Mouse (Mus musculus): ENCODE results near the gene Sec24a. TPM values are rescaled to one million over a fixed set of nuclear protein-coding genes. Genes with fewer than 3 reads are reported as not detected.
A peak's percentile ranks its signal among the peaks of the same experiment; 100 is the strongest.

The Sec24a gene
- polyA plus RNA-seq, 1 experiment from 2014 or later = 21.2 TPM

- 49% methylated on average over 11 of the region's 11 CpGs for WGBS
- Histone ChIP-seq H3K36me3 (ENCODE audit: control insufficient read depth, insufficient read depth, low read length) (no peaks in the 10 kb centered on the region; the same call in 1 of the 2 replicates), H3K4me2 (ENCODE audit: low read depth, low read length) (peak overlapping the region; percentile 92), H3K4me3 (ENCODE audit: low read length) (peak overlapping the region; percentile 78), H3K9ac (ENCODE audit: low read depth, low read length) (peak overlapping the region; percentile 85), H3K4me1 (ENCODE audit: control insufficient read depth, insufficient read depth, low read length) (peaks cover 28% of the 10 kb centered on the region), H3K27ac (ENCODE audit: low read length) (peak overlapping the region; percentile 51; the same call in 1 of the 2 replicates), H3K9me3 (ENCODE audit: control insufficient read depth, low read length) (no peaks in the 10 kb centered on the region), H3K27me3 (replicated peaks; ENCODE audit: control insufficient read depth, insufficient read depth, low read length) (no peaks in the 10 kb centered on the region)
- no peak for ATAC-seq
These were observed 114.1 kb downstream of the Sec24a start for GRCm38 (mm10) chr11:51649111-51649888.

- 27% methylated on average over 3 of the region's 3 CpGs for WGBS
- Histone ChIP-seq H3K4me2 (ENCODE audit: low read depth, low read length) (0 out of 2 replicates have a peak overlapping the region, but pooled peaks have one; percentile 92), H3K27me3 (replicated peaks; ENCODE audit: control insufficient read depth, insufficient read depth, low read length) (no peaks in the 10 kb centered on the region), H3K27ac (ENCODE audit: low read length) (peak overlapping the region; percentile 51), H3K4me1 (ENCODE audit: control insufficient read depth, insufficient read depth, low read length) (peaks cover 31% of the 10 kb centered on the region), H3K4me3 (ENCODE audit: low read length) (peak overlapping the region; percentile 22; the same call in 1 of the 2 replicates), H3K9ac (ENCODE audit: low read depth, low read length) (peak overlapping the region; percentile 43; the same call in 1 of the 2 replicates), H3K36me3 (ENCODE audit: control insufficient read depth, insufficient read depth, low read length) (peaks cover 5% of the 10 kb centered on the region; the same call in 1 of the 2 replicates), H3K9me3 (ENCODE audit: control insufficient read depth, low read length) (no peaks in the 10 kb centered on the region)
- no peak for ATAC-seq
These were observed 114.9 kb downstream of the Sec24a start for GRCm38 (mm10) chr11:51648566-51648965.

- WGBS = 57% methylated on average over 15 of the region's 15 CpGs
These were observed 116.4 kb downstream of the Sec24a start for GRCm38 (mm10) chr11:51646751-51647667.

GRCm38 (mm10) chr11:51646245-51646644, 117.2 kb downstream of the Sec24a start:
- no peak overlapping the region for H3K4me3 ChIP-seq (ENCODE audit: low read length)
- no peaks in the 10 kb centered on the region for H3K9me3 ChIP-seq (ENCODE audit: control insufficient read depth, low read length)
- no peak overlapping the region for H3K4me2 ChIP-seq (ENCODE audit: low read depth, low read length)
- 76% methylated on average over 7 of the region's 7 CpGs for WGBS
- ATAC-seq = no peak
- no peaks in the 10 kb centered on the region for H3K27me3 ChIP-seq (replicated peaks; ENCODE audit: control insufficient read depth, insufficient read depth, low read length)
- peaks cover 34% of the 10 kb centered on the region for H3K4me1 ChIP-seq (ENCODE audit: control insufficient read depth, insufficient read depth, low read length)
- peaks cover 6% of the 10 kb centered on the region; the same call in 1 of the 2 replicates for H3K36me3 ChIP-seq (ENCODE audit: control insufficient read depth, insufficient read depth, low read length)
- 0 out of 2 replicates have a peak overlapping the region, but pooled peaks have one; percentile 10 for H3K9ac ChIP-seq (ENCODE audit: low read depth, low read length)
- no peak overlapping the region for H3K27ac ChIP-seq (ENCODE audit: low read length)

More at GRCm38 (mm10) chr11:51646751-51647667, 116.4 kb downstream of the Sec24a start:
- H3K9me3 ChIP-seq (ENCODE audit: control insufficient read depth, low read length) = no peaks in the 10 kb centered on the region
- no peaks in the 10 kb centered on the region for H3K27me3 ChIP-seq (replicated peaks; ENCODE audit: control insufficient read depth, insufficient read depth, low read length)
- no peak for ATAC-seq
- no peak overlapping the region for H3K4me2 ChIP-seq (ENCODE audit: low read depth, low read length)
- H3K9ac ChIP-seq (ENCODE audit: low read depth, low read length) = no peak overlapping the region
- H3K4me3 ChIP-seq (ENCODE audit: low read length) = peak overlapping the region; percentile 1; the same call in 1 of the 2 replicates
- H3K4me1 ChIP-seq (ENCODE audit: control insufficient read depth, insufficient read depth, low read length) = peaks cover 34% of the 10 kb centered on the region
- peak overlapping the region; percentile 61 for H3K27ac ChIP-seq (ENCODE audit: low read length)
- H3K36me3 ChIP-seq (ENCODE audit: control insufficient read depth, insufficient read depth, low read length) = peaks cover 6% of the 10 kb centered on the region; the same call in 1 of the 2 replicates

GRCm38 (mm10) chr11:51645293-51645692, 118.1 kb downstream of the Sec24a start:
- 0 out of 2 replicates have a peak overlapping the region, but pooled peaks have one; percentile 19 for H3K9ac ChIP-seq (ENCODE audit: low read depth, low read length)
- H3K27me3 ChIP-seq (replicated peaks; ENCODE audit: control insufficient read depth, insufficient read depth, low read length) = no peaks in the 10 kb centered on the region
- no peak for ATAC-seq
- no peaks in the 10 kb centered on the region for H3K9me3 ChIP-seq (ENCODE audit: control insufficient read depth, low read length)
- peaks cover 40% of the 10 kb centered on the region for H3K4me1 ChIP-seq (ENCODE audit: control insufficient read depth, insufficient read depth, low read length)
- H3K4me2 ChIP-seq (ENCODE audit: low read depth, low read length) = no peak overlapping the region
- peaks cover 6% of the 10 kb centered on the region; the same call in 1 of the 2 replicates for H3K36me3 ChIP-seq (ENCODE audit: control insufficient read depth, insufficient read depth, low read length)
- no peak overlapping the region for H3K27ac ChIP-seq (ENCODE audit: low read length)
- H3K4me3 ChIP-seq (ENCODE audit: low read length) = no peak overlapping the region
- WGBS = 76% methylated on average over 13 of the region's 13 CpGs

GRCm38 (mm10) chr11:51644217-51644616, 119.2 kb downstream of the Sec24a start:
- no peaks in the 10 kb centered on the region for H3K9me3 ChIP-seq (ENCODE audit: control insufficient read depth, low read length)
- WGBS = 72% methylated on average over 16 of the region's 16 CpGs
- no peak overlapping the region for H3K27ac ChIP-seq (ENCODE audit: low read length)
- H3K4me3 ChIP-seq (ENCODE audit: low read length) = no peak overlapping the region
- H3K4me2 ChIP-seq (ENCODE audit: low read depth, low read length) = no peak overlapping the region
- H3K36me3 ChIP-seq (ENCODE audit: control insufficient read depth, insufficient read depth, low read length) = peaks cover 6% of the 10 kb centered on the region; the same call in 1 of the 2 replicates
- no peak for ATAC-seq
- no peaks in the 10 kb centered on the region for H3K27me3 ChIP-seq (replicated peaks; ENCODE audit: control insufficient read depth, insufficient read depth, low read length)
- H3K9ac ChIP-seq (ENCODE audit: low read depth, low read length) = 0 out of 2 replicates have a peak overlapping the region, but pooled peaks have one; percentile 14
- H3K4me1 ChIP-seq (ENCODE audit: control insufficient read depth, insufficient read depth, low read length) = peaks cover 31% of the 10 kb centered on the region

- ATAC-seq = no peak
- no peak overlapping the region for H3K4me2 ChIP-seq (ENCODE audit: low read depth, low read length)
- no peaks in the 10 kb centered on the region for H3K9me3 ChIP-seq (ENCODE audit: control insufficient read depth, low read length)
- 56% methylated on average over 15 of the region's 15 CpGs for WGBS
- peak overlapping the region; percentile 28; the same call in 1 of the 2 replicates for H3K27ac ChIP-seq (ENCODE audit: low read length)
- H3K4me1 ChIP-seq (ENCODE audit: control insufficient read depth, insufficient read depth, low read length) = peaks cover 26% of the 10 kb centered on the region
- no peaks in the 10 kb centered on the region for H3K27me3 ChIP-seq (replicated peaks; ENCODE audit: control insufficient read depth, insufficient read depth, low read length)
- H3K4me3 ChIP-seq (ENCODE audit: low read length) = no peak overlapping the region
- peaks cover 6% of the 10 kb centered on the region; the same call in 1 of the 2 replicates for H3K36me3 ChIP-seq (ENCODE audit: control insufficient read depth, insufficient read depth, low read length)
- H3K9ac ChIP-seq (ENCODE audit: low read depth, low read length) = peak overlapping the region; percentile 14; the same call in 1 of the 2 replicates
These were observed 119.7 kb downstream of the Sec24a start for GRCm38 (mm10) chr11:51643761-51644160.

GRCm38 (mm10) chr11:51643202-51643601, 120.2 kb downstream of the Sec24a start:
- no peak overlapping the region for H3K4me2 ChIP-seq (ENCODE audit: low read depth, low read length)
- H3K4me1 ChIP-seq (ENCODE audit: control insufficient read depth, insufficient read depth, low read length) = peaks cover 20% of the 10 kb centered on the region
- no peaks in the 10 kb centered on the region for H3K27me3 ChIP-seq (replicated peaks; ENCODE audit: control insufficient read depth, insufficient read depth, low read length)
- peak overlapping the region; percentile 14; the same call in 1 of the 2 replicates for H3K9ac ChIP-seq (ENCODE audit: low read depth, low read length)
- H3K4me3 ChIP-seq (ENCODE audit: low read length) = no peak overlapping the region
- H3K36me3 ChIP-seq (ENCODE audit: control insufficient read depth, insufficient read depth, low read length) = peaks cover 6% of the 10 kb centered on the region; the same call in 1 of the 2 replicates
- H3K27ac ChIP-seq (ENCODE audit: low read length) = no peak overlapping the region
- no peak for ATAC-seq
- 68% methylated on average over 9 of the region's 9 CpGs for WGBS
- no peaks in the 10 kb centered on the region for H3K9me3 ChIP-seq (ENCODE audit: control insufficient read depth, low read length)

All from intestine, embryonic 16.5 days (tissue).